Mouse (Mus musculus): ENCODE measurements around the gene Pecr.
A peak's percentile ranks its signal among the peaks of the same experiment; 100 is the strongest.
"Not testable (repeated sequence)": the region's sequence is repeated elsewhere in the genome, so short reads cannot be mapped to it uniquely, and the experiment has no call there.

The Pecr gene

DNA sequence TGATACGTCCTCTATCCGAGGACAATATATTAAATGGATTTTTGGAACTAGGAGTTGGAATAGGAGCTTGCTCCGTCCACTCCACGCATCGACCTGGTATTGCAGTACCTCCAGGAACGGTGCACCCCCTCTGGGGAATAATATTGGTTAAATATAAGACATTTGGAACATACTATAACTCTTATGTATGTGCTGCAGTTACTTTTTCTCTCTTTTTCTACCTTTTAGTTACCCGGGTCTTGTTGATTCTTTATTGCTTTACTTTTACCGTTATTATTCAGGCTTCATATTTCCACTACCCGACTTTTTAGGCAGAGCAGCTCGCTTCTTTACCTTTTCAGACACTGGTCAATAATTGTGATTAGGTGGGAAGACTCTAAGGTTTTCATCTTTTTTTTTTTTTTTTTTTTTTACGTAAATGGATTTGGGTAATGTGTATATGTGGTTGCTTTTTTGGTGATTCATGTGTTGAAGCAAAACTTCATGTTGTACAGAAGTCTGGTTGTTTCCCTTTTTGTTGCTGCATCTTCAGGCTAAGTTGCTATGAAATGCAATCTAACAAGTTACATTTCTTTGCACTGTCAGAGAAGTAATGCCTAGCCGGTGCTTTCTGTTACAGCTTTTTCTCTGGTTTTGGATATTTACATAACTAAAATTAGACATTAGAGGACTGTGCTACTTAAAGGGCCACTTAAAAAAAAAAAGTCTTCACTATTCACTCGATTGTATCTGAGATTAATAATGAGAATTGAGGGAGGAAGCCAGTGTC lies 46.9 kb downstream of the Pecr start:
- DNase-seq (ENCODE audit: low read depth, low spot score) = no peak

DNA sequence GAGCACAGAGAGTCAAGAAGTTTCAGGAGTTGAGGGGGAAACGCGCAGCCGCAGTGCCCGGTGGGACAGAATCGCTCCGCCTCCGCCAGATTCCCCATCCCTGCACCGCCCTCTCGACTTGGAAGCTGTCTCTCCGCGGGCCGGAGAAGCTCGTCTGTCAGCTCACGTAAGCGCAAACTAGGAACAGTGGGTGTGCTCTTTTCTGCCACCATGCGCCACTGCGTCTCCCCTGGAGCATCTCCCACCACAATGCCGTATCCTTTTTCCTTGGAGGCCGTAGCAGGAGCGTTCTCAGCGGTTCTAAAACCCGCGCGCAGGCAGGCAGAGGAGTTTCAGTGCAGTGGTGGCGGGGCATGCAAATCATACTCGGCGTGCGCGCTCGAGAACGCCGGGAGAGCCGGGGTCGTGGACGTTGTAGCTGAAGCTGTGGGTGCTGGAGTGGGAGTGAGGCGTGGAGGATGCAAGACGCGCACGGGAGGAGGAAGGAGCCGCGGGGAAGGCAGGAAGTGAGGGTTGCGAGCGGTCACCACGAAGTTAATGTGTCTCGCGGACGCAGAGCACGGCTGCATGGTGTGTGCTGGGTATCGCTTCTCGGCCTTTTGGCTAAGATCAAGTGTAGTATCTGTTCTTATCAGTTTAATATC lies 47.6 kb downstream of the Pecr start:
- peak; percentile 74 for DNase-seq (ENCODE audit: low read depth, low spot score)

DNA sequence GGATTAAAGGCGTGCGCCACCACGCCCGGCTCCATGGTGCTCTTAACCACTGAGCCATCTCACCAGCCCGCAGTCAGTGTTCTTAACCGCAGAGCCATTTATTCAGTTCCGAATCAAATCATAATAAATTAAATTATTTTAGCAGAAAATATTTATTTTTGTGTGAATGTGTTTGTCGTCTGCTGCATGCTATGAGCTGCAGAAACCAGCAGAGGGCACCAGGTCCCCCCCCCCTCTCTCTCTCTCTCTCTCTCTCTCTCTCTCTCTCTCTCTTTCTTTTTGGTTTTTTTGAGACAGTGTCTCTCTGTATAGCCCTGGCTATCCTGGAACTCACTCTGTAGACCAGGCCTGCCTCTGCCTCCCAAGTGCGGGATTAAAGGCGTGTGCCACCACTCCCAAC lies 51.5 kb downstream of the Pecr start:
- DNase-seq (ENCODE audit: low read depth, low spot score) = not testable (repeated sequence)

DNA sequence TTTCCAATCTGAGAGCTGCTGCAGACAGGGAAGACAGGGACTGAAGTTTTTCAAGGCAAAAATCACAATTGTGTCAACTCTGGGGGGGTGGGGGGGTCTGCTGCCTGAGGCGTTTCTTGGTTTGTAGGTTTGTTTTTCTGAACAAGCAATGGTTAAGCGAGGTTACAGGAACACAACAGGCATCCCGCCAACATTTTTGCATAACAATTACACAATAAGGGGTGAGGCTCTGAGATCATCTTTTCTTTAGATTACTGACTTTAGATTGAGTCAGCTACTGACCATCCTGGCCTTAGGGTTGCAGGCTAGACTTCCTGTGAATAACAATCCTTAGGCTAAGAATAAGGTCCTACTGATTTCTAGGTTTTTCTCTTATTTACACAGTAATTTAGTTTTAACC lies 55.1 kb downstream of the Pecr start:
- no peak for DNase-seq (ENCODE audit: low read depth, low spot score)

DNA sequence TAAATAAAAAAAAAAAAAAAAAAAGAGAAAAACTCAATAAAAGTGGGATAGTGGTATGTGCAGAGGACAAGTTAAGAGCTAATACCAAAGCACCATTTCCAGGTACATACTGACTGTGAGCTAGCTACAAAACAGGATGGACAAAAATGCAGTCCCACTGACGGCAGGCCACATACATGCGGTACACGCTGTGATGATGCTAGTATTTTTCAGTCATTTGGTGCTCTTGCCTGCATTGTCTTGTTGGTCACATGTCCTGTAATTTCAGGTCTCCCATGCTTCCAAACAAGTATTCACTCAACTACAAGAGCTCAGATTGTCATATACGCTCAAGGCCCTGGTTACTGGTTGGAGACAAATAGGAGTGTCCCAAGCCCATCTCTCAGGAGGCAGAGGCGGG lies 56.6 kb downstream of the Pecr start:
- no peak for DNase-seq (ENCODE audit: low read depth, low spot score)

DNA sequence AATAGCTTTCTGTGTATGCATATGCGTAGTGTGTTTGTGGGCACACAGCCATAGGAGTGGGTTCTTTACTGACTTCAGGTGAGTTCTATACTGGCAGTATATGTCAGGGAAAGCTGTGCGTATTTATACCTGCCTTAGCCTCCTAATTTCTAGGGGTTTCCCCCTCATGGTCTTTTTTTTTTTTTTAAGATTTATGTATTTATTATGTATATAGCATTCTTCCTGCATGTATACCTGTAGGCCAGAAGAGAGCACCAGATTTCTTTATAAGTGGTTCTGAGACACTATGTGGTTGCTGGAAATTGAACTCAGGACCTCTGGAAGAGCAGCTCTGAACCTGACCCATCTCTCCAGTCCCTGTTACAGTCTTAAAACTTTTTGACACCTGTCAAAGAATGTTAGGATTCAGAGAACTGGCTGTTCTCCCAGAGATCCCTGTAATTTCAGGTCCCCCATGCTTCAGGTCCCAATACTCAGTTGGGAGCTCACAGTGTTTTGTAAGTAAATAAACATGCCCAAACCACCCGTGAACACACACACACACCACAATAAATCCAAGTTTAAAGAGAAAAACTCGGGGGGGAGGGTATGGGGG lies 57.1 kb downstream of the Pecr start:
- no peak for DNase-seq (ENCODE audit: low read depth, low spot score)

DNA sequence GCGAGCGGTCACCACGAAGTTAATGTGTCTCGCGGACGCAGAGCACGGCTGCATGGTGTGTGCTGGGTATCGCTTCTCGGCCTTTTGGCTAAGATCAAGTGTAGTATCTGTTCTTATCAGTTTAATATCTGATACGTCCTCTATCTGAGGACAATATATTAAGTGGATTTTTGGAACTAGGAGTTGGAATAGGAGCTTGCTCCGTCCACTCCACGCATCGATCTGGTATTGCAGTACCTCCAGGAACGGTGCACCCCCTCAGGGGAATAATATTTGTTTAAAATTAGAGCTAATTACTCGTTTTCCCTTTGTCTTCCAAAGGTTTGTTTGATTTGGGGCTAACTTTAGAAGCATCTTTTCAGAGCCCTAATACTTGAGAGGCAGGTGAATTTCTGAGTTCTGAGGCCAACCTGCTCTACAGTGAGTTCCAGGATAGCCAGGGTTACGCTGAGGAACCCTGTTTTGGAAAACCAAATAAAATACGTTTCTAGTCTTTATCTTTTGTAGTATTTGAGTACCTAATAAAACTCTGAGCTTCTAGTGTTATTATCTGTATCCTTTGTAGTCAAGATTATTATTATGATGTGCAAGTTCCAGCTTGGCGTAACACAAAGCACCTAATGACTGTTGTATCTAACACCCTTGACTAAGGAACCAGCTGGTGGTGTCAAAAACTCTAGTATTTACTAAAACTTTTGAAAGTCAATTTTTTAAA lies 57.8 kb downstream of the Pecr start:
- DNase-seq (ENCODE audit: low read depth, low spot score) = peak; percentile 84

DNA sequence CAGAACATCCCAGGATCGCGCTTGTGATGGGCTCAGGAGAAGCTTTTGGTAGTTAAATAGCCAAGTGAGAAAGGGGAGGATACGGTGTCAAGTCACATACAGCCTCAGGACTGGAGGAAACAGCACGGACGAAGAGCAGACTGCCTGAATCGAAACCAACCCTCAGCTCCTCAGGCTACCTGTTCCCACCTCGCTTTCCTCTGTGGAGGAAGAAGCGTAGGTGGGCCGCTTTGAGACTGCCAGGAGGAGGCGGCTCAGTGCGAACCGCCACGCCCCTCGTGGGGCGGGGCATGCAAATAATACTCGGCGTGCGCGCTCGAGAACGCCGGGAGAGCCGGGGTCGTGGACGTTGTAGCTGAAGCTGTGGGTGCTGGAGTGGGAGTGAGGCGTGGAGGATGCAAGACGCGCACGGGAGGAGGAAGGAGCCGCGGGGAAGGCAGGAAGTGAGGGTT lies 58.4 kb downstream of the Pecr start:
- not testable (repeated sequence) for DNase-seq (ENCODE audit: low read depth, low spot score)

DNA sequence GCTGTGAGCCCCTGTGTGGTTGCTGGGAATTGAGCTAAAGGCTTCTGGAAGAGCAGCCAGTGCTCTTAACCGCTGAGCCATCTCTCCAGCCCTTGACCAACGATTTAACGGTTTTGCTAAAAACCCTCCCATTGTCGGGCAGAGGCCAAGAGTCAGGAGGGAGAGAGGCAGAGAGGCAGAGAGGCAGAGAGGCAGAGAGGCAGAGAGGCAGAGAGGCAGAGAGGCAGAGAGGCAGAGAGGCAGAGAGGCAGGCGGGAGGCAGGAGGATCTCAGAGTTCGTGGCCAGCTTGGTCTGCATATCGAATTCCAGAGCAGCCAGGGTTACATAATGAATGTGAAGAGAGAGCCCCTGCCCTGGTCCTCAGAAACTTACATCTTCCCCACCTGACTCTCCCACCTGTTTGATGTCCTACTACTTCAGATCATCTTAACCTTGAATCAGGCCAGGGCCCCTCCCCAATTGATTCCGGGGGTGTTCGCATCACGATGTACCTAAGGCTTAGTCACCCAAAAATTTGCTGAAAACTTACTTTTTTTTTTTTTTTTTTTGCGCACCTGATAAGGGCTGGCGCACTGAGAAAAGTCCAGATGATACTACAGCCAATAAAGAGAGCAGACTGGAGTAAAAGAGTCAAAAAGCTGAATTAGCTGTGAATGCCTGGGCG lies 58.9 kb downstream of the Pecr start:
- no peak for DNase-seq (ENCODE audit: low read depth, low spot score)

DNA sequence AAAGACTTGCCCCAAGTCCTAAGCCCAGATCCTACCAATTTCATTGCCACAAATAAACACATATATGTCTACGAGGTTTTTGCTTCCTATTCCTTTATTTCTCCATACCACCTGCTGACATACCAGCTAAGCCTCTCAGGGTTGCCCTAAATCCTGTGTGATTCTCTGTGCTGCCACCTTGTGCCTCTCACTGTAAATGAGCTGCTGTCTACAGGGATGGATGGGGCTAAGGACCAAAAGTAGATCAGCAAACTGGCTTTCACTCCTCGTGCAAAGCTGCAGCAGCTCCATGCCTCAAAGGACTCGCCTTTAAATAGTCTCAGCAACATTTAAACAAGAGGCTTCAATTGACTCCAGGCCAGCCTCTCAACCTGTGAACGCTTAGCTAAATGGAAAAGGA lies 64.1 kb downstream of the Pecr start:
- peak; percentile 76 for DNase-seq (ENCODE audit: low read depth, low spot score)

DNA sequence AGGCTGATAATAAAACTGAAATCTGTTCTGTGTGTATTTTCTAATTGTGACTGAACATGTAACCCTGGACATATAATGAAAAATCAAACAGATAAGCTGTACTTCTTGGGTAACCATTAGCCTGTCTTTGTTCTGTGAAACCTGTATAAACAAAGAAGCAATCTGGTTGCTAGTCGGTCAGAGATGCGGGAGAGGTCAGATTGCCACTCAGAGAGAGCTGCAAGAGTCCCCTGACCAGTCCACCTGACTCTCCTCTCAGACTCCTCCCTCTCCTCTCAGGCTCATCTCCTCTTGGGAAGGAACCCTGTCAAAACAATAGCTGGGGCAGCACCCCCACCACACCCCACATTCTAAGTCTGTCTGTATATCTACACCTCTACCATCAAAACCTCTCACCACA lies 65.0 kb downstream of the Pecr start:
- DNase-seq (ENCODE audit: low read depth, low spot score) = no peak

DNA sequence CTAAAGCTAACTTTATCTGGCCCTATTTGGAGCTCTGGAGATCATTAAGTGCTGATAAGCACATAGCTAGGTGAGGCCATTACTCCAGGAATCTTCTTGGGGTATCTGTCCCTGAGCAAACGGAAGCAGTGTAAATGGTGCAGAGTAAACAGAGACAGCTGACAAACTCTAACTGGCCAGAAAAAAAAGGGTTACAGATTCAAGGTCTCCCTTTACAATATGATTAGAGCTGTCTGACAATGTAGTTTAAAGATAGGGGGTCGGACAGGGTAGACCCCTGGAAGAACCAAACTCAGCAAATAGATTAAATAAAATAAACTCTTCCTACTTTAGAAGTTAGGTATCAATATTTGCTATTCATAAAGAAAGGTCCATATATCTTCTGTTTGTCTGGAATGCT lies 65.5 kb downstream of the Pecr start:
- no peak for DNase-seq (ENCODE audit: low read depth, low spot score)

DNA sequence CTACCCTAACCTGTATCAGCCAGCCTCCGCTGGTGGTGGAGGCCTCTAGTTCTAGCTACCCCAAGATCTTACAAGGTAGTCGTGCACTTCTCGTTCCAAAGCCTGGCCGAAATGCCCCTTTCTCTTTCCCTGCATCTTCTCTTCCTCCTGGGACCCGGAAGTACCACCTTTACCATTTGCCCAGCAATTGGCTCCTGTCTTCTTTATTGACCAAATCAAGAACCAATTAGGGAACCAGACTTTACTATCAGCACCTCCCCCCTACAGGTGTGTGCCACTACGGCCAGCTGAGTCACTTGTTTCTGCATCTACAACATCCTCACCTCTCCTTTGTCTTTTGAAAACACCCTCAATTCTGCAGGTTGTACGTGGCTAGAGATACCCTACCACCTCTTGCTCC lies 67.4 kb downstream of the Pecr start:
- DNase-seq (ENCODE audit: low read depth, low spot score) = no peak

DNA sequence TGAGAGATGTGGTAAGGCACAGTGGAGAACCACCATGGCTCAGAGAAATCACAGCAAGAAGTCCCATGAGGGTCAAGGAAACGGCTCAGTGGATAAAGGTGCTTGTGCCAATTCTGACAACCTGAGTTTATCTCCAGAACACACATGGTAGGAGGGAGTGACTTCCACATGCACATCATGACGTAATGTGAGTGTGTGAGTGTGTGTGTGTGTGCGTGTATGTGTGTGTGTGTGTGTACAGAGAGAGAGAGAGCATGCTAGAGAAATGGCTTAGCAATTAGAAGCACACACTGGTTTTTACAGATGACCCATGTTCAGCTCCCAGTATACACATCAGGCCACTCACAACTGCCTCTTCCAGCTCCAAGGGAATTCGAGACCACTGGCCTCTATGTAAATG lies 68.9 kb downstream of the Pecr start:
- no peak for DNase-seq (ENCODE audit: low read depth, low spot score)

DNA sequence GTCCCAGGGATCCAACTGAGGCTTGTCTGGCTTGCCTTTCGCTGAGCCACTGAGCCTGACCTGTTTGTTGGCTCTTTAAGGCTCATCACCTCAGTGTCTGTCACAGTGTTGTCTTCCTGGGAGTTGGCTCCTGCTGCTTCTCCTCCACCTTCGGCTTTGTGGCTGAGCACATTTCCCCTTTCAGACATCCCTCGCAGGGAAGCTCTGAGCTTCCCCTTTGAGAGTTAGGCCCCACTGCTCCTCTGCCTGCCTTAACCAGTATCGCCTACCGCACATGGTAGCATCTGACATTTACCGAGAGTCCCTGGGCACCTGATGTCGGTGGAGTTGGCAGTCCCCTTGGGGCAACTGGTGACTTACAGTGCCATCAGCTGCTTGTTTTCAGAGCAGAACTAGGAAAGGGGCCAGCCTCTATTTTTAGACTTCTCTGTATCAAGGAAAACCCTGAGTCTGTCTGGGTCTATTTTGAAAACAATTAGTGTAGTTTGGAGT lies 69.6 kb downstream of the Pecr start:
- no peak for DNase-seq (ENCODE audit: low read depth, low spot score)

DNA sequence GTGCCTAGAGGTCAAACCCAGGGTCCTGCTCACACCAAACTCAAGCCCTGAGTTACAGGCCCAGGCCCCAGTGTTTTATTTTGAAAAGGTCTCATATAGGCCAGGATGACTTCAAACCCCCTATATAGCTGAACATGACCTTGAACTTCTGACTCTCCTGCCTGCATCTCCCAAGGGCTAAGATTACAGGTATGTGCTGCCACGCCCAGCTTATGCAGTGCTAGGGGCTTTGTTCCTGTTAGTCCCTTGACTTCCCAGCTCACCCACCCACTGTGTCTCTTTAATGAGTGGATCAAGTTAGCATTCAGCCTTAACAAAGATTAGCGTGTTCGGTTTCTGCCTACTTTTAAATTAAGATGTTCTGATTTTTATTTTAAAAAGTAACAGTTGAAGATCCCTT lies 70.2 kb downstream of the Pecr start:
- DNase-seq (ENCODE audit: low read depth, low spot score) = no peak

DNA sequence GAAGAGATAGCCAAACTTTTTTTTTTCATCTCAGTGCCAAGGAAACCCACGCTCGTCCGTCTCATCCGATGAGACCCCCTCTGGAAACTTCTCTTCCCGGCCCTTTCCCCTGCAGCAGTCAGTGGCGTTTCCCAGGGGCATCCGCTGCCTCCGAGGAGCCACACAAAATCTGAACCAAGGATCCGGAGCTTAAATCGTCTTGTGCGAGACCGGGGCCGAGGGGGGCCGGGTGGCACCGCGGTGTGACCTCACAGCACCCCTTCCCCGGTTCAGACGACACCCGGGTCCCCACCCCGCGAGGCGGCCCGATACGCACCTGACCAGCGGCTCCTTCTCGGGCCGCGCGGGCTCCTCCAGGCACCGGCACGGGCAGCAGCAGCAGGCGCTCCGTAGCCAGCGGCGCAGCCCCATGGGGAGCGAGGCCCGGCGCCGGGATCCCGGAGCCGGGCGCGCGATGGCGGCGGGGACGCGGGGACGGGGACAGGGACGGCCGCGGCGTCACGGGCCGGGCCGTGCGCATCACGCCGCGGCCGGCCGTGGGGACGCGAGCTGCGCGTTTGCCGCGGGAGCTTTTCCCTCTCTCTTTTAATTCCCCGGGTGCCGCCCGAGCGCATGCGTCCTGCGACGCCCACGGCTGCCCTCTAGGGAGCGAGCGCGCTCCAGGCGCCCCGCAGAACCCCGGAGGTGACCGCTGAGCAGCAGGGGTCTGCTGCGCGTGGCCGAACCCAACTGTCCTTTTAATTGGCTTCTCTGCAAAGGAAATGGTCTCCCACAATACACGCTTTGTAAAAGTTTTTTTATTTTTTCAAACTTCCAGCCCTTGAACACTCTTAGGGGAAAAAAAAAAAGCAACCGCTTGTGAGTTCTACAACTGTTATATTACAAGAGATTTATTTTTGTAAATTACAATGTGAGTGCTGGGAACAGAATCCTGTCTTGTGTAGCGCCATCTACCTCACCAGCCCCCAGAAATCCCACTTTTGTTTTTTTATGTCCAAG lies 72.1 kb downstream of the Pecr start, which contains the start of gene Mreg:
Gene Mreg (minus strand): TSS at position 607 of the 999 bp plus-strand sequence.
- DNase-seq (ENCODE audit: low read depth, low spot score) = no peak

DNA sequence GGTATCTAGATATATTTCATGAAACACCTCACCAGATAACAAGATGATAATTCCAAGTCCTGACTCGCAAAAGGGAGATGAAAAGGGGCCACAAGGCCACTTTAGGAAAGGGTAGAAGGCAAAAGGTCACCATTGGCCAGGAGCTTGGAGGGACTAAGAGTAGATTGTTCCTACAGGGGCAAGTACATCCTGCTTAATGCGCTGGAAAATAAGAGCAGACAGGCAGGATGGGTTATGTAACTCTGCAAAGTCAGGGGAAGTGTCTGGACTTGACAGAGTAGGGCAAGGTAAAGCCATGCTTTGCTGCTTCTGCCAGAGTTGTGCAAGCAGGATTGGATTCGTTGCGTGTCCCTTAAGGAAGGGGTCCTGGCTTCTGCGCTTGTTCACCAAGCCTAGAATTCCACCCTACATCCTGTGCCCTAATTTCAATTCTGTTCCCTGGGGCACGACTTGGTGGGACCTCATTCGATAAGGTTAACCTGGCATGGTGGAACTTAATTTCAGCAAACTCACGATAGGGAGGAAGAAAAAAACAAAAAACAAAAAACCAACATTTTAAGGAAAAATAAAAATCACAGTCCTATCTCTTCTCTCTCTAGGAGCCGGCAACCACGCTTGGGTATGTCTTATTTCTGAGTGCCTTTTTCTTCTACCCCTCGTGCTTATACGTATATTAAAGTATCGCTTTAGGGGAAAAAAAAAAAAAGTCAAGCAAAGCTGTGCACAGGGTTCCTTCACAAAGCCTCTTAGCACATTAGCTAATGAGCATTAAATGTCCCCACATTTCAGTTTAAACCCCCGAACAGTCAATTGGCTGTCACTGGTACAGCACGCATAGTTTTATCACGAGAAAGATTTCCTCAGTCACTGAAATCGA lies 73.1 kb downstream of the Pecr start:
- DNase-seq (ENCODE audit: low read depth, low spot score) = no peak
